Mouse (Mus musculus): Measurements from ENCODE around the gene Stfa1.
"Not testable (repeated sequence)": the region's sequence is repeated elsewhere in the genome, so short reads cannot be mapped to it uniquely, and the experiment has no call there.

Gene Stfa1
- long read RNA-seq, experiment 1, result 0 reads
- long read RNA-seq, experiment 2, result 0 reads

DNA sequence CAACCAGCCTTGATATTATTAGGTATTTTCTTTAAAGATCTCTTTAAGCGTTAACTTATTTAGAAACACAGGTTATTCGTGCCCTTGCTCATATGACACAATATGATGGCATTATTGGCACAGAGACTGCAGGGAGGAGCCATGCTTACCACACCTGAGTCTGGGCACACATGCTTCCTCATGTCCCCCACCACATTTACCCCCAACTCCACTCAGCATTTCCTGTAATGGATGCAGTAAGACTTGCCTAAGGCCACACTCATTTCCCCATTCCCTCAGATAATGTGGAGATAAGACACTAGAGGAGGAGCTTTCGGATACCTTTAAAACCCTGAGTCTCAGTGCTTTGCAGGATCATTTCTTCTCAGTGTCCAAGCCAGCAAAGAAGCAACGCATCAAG, at the start of gene Stfa1:
Gene Stfa1, plus strand, starts transcription at position 156 of the 400 bp plus-strand sequence.
- intact Hi-C loops (cut with DNase I), result not testable (repeated sequence)

DNA sequence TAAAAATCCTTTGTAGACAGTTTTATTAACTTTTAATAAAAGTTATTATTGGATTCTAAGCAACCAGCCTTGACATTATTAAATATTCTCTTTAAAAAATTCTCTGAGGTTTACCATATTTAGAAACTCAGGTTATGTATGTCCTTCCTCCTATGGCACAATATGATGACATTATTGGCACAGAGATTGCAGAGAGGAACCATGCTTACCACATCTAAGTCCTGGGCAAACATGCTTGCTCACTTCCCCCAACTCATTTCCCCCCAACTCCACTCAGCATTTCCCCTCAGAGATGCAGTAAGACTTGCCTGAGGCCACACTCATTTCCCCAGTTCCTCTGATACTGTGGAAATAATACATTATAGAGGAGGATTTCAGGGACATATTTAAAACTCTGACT, 16.2 kb upstream of the Stfa1 start:
- intact Hi-C loops (cut with DNase I), result not testable (repeated sequence)

DNA sequence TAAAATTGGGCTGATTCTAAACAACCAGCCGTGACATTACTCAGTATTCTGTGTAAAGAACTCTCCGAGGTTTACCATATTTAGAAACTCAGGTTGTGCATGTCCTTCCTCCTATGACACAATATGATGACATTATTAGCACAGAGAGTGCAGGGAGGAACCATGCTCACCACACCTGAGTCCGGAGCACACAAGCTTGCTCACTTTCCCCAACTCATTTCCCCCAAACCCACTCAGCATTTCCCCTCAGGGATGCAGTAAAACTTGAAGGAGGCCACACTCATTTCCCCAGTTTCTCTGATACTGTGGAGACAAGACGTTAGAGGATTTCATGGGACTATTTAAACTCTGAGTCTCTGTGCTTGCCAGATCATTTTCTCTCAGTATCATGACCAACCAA, 12.4 kb downstream of the Stfa1 start:
- intact Hi-C loops (cut with DNase I), result no loop called here

DNA sequence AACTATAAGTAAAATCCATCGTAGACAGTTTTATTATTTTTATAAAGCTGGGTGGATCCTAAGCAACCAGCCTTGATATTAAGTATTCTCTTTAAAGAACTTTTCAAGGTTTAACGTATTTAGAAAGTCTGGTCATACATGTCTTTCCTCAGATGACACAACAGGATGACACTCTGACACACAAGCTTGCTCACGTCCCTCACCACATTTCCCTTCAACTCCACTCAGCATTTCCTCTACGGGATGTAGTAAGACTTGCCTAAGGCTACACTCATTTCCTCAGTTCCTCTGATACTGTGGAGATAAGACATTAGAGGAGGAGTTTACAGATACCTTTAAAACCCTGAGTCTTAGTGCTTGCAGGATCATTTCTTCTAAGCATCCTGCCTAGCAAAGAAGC, 30.9 kb downstream of the Stfa1 start:
- intact Hi-C loops (cut with DNase I), result no loop called here

DNA sequence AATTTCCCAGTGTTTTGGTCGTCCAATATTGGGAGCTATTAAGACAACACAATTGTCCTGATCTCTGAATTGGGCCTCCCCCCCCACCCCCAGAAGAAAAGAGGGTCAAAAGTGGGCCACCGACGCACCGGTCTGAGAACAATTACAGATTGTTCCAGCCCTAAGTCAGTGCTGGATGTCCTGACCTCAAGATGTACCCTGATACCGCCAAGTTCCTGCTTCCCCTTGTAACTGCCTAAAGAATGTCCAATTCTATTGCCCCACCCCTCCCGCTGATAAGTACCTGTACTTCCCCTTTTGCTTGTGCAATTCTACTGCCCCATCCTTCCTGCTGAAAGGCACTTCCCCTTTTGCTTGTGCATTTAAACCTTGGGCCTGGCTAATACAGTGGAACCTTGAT, 39.4 kb downstream of the Stfa1 start:
- intact Hi-C loops (cut with DNase I), result not testable (repeated sequence)

DNA sequence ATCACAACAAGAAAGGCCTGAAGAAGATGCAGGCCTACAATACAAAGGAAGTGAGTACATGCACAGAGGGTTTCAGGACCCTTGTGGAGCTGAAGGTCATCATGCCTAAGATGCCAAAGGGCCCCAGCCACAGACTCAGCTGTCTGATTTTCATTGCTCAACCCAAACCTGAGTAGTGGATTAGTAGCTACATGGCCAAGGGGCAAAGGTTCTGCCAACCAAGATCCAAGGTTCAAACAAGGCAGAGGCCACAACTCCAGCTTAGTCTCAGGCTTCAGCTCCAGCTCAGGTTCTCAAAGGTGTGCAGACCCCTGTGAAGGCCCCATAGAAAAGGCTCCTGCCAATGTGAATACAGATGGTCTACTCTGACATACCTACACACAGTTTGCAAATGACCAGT, 42.5 kb downstream of the Stfa1 start:
- intact Hi-C loops (cut with DNase I), result no loop called here

DNA sequence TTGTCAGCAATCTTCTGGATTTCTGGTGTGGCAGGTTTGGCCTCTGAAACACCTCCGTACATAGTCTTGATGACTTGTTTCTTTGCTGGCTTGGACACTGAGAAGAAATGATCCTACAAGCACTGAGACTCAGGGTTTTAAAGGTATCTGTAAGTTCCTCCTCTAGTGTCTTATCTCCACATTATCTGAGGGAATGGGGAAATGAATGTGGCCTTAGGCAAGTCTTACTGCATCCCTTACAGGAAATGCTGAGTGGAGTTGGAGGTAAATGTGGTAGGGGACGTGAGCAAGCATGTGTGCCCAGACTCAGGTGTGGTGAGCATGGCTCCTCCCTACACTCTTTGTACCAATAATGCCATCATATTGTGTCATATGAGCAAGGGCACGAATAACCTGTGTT, 57.5 kb downstream of the Stfa1 start, which contains the start of gene BC117090:
Gene BC117090, minus strand, starts transcription at position 101 of the 400 bp plus-strand sequence.
- intact Hi-C loops (cut with DNase I), result no loop called here
